Mouse (Mus musculus): ENCODE measurements around the gene Josd2.
A peak's percentile ranks its signal among the peaks of the same experiment; 100 is the strongest.

The Josd2 gene

GRCm38 (mm10) chr7:44467811-44468411 is at the start of gene Josd2:
TSS of gene Josd2 (plus strand) at chr7:44467980.
- peak; percentile 97 for DNase-seq

- DNase-seq, result no peak
Observed at GRCm38 (mm10) chr7:44427666-44428065, 40.1 kb upstream of the Josd2 start.

GRCm38 (mm10) chr7:44428171-44428950 is 39.4 kb upstream of the Josd2 start:
- DNase-seq, result no peak

- DNase-seq, result no peak
Observed at GRCm38 (mm10) chr7:44428968-44429521, 38.7 kb upstream of the Josd2 start, which contains the start of gene Lrrc4b. TSS of gene Lrrc4b (plus strand) at chr7:44429018.

- DNase-seq, result no peak
Observed at GRCm38 (mm10) chr7:44429534-44430488, 38.0 kb upstream of the Josd2 start.

- DNase-seq, result no peak
Observed at GRCm38 (mm10) chr7:44432550-44432949, 35.2 kb upstream of the Josd2 start.

GRCm38 (mm10) chr7:44433371-44433770 is 34.4 kb upstream of the Josd2 start:
- DNase-seq, result peak; percentile 19

- no peak for DNase-seq
Observed at GRCm38 (mm10) chr7:44434089-44434488, 33.7 kb upstream of the Josd2 start.

GRCm38 (mm10) chr7:44435796-44436195 is 32.0 kb upstream of the Josd2 start:
- DNase-seq, result no peak

GRCm38 (mm10) chr7:44436267-44436666 is 31.5 kb upstream of the Josd2 start:
- DNase-seq, result peak; percentile 28

GRCm38 (mm10) chr7:44437188-44437587 is 30.6 kb upstream of the Josd2 start:
- no peak for DNase-seq

- DNase-seq, result no peak
Observed at GRCm38 (mm10) chr7:44437933-44438332, 29.8 kb upstream of the Josd2 start.

GRCm38 (mm10) chr7:44439696-44440095 is 28.1 kb upstream of the Josd2 start:
- DNase-seq, result no peak

GRCm38 (mm10) chr7:44440479-44440878 is 27.3 kb upstream of the Josd2 start:
- no peak for DNase-seq

GRCm38 (mm10) chr7:44441180-44441579 is 26.6 kb upstream of the Josd2 start:
- DNase-seq, result no peak

GRCm38 (mm10) chr7:44441648-44442109 is 26.1 kb upstream of the Josd2 start:
- DNase-seq, result peak; percentile 16

GRCm38 (mm10) chr7:44442407-44442821 is 25.4 kb upstream of the Josd2 start:
- no peak for DNase-seq

- no peak for DNase-seq
Observed at GRCm38 (mm10) chr7:44443268-44444173, 24.3 kb upstream of the Josd2 start.

- DNase-seq, result no peak
Observed at GRCm38 (mm10) chr7:44444886-44445527, 22.8 kb upstream of the Josd2 start.

GRCm38 (mm10) chr7:44445528-44445923 is 22.3 kb upstream of the Josd2 start:
- DNase-seq, result no peak
